Mouse (Mus musculus) intestine, embryonic 14.5 days (tissue): ENCODE measurements at regions not wholly inside any gene's neighbourhood (a gene's known extent, or its start where the extent isn't known, plus 50 kb on each side); places are given as distances from the start of the nearest gene placed in this dataset.

ENCODE experiments used
- ATAC-seq: fragments of 200-750 bp; cut with Nextera tagmentation; replicated peaks from 2 replicates; pipeline ENCODE4 v1.8.0; 2017; ENCODE audit warnings: low read depth, moderate number of reproducible peaks, moderate TSS enrichment, moderate library complexity; ENCODE audit not compliant: low FRiP score, low TSS enrichment
- DNase-seq: peaks from one replicate; pipeline ENCODE4 v3.0.0-alpha.2; 2018; ENCODE audit warnings: low spot score
- H3K27ac ChIP-seq: fragments of 300-500 bp; sonication (generic); 2 replicates; pipeline ENCODE4 v1.5.1; 2014; ENCODE audit warnings: low read depth, mild to moderate bottlenecking, control low read depth
- H3K27me3 ChIP-seq: fragments of 300-500 bp; sonication (generic); replicated peaks from 2 replicates; pipeline ENCODE4 v1.6.1; 2014; ENCODE audit warnings: low read length, control low read depth; ENCODE audit not compliant: control insufficient read depth, insufficient read depth
- H3K36me3 ChIP-seq: fragments of 300-500 bp; sonication (generic); 2 replicates; pipeline ENCODE4 v1.6.1; 2014; ENCODE audit warnings: low read length, control low read depth; ENCODE audit not compliant: control insufficient read depth, insufficient read depth
- H3K4me1 ChIP-seq: fragments of 300-500 bp; sonication (generic); replicated peaks from 2 replicates; pipeline ENCODE4 v1.6.1; 2014; ENCODE audit warnings: low read length, control low read depth, mixed read lengths; ENCODE audit not compliant: control insufficient read depth, insufficient read depth
- H3K4me2 ChIP-seq: fragments of 300-500 bp; sonication (generic); 2 replicates; pipeline ENCODE4 v1.6.1; 2014; ENCODE audit warnings: low read length
- H3K4me3 ChIP-seq: fragments of 300-500 bp; sonication (generic); 2 replicates; pipeline ENCODE4 v1.5.1; 2014; ENCODE audit warnings: low read depth, low read length, control low read depth, mixed read lengths
- H3K9ac ChIP-seq: fragments of 300-500 bp; sonication (generic); 2 replicates; pipeline ENCODE4 v1.6.1; 2014; ENCODE audit warnings: mild to moderate bottlenecking, low read length
- H3K9me3 ChIP-seq: fragments of 300-500 bp; sonication (generic); 2 replicates; pipeline ENCODE4 v1.6.1; 2016; ENCODE audit warnings: low read length, control low read depth; ENCODE audit not compliant: control insufficient read depth
- WGBS: fragments of 180-500 bp; shearing (Covaris S2); extraction: QIAGEN DNeasy Blood & Tissue Kit; methylation state at CpG from one replicate; pipeline ENCODE4 v1.1.7; 2014; 5-methylcytosine and 5-hydroxymethylcytosine counted together

DNA sequence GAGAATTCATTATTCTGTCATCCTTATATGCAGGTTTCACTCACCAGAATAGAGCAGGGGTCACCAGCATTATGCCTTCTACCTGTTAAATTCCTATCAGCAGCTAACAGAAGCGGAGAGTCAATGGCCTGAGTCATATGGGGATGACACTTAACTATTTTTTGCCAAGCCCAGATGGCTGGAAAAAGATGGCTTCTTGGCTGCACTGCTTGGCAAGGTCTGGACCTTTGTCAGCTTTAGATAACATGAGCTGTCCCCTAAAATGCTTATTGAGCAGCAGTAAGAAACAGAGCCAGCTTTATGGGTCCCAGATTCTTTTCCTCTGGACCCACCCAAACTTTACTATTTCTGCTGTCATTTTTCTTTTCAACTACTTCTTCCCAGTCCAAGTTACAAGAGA lies 565.3 kb upstream of the Lmcd1 start:
- no peaks in the 10 kb centered on the region for H3K4me1 ChIP-seq
- DNase-seq = no peak
- ATAC-seq = no peak
- H3K27me3 ChIP-seq = no peaks in the 10 kb centered on the region
- H3K27ac ChIP-seq = no peak overlapping the region
- no peak overlapping the region for H3K4me3 ChIP-seq
- H3K4me2 ChIP-seq = no peak overlapping the region
- WGBS = 73% methylated on average over 1 of the region's 1 CpGs
- no peaks in the 10 kb centered on the region for H3K9me3 ChIP-seq
- H3K9ac ChIP-seq = no peak overlapping the region
- no peaks in the 10 kb centered on the region for H3K36me3 ChIP-seq

DNA sequence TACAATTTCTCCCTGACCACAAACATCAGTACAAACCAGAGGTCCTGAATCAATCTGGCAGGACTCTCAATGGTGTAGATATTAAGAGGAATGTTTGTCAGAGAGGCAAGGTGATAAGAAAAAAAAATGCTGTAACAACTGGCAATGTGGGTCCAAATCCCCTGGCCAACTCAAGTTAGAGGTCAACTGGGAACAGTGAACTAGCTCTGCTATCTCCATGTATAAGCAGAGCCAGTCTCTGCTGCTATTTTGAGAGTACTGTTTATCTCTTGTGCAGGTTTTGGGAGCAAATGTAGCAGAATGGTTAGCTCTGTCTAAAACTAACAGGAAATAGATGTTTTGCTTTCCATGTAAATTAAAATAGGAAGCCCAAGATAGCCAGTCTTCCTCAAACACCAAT lies 547.6 kb upstream of the Lmcd1 start:
- no peak overlapping the region for H3K4me2 ChIP-seq
- no peaks in the 10 kb centered on the region for H3K36me3 ChIP-seq
- no peaks in the 10 kb centered on the region for H3K4me1 ChIP-seq
- DNase-seq = no peak
- no peaks in the 10 kb centered on the region for H3K9me3 ChIP-seq
- no peak overlapping the region for H3K27ac ChIP-seq
- no peaks in the 10 kb centered on the region for H3K27me3 ChIP-seq
- no peak for ATAC-seq
- no peak overlapping the region for H3K9ac ChIP-seq
- no peak overlapping the region for H3K4me3 ChIP-seq

GRCm38 (mm10) chr6:111730381-111730780 lies 543.2 kb upstream of the Lmcd1 start:
- no peaks in the 10 kb centered on the region for H3K27me3 ChIP-seq
- no peak for ATAC-seq
- H3K4me2 ChIP-seq = no peak overlapping the region

GRCm38 (mm10) chr6:111733926-111734325 lies 539.6 kb upstream of the Lmcd1 start:
- H3K4me3 ChIP-seq = no peak overlapping the region
- H3K27ac ChIP-seq = no peak overlapping the region
- H3K27me3 ChIP-seq = no peaks in the 10 kb centered on the region
- ATAC-seq (no peak), DNase-seq (no peak)
- H3K4me1 ChIP-seq = no peaks in the 10 kb centered on the region
- no peaks in the 10 kb centered on the region for H3K9me3 ChIP-seq
- 87% methylated on average over 3 of the region's 3 CpGs for WGBS
- no peaks in the 10 kb centered on the region for H3K36me3 ChIP-seq
- H3K9ac ChIP-seq = no peak overlapping the region
- no peak overlapping the region for H3K4me2 ChIP-seq

More at GRCm38 (mm10) chr6:111730381-111730780, 543.2 kb upstream of the Lmcd1 start:
- H3K9me3 ChIP-seq = no peaks in the 10 kb centered on the region
- no peak overlapping the region for H3K27ac ChIP-seq
- no peaks in the 10 kb centered on the region for H3K4me1 ChIP-seq
- no peak overlapping the region for H3K4me3 ChIP-seq
- DNase-seq = no peak
- H3K36me3 ChIP-seq = no peaks in the 10 kb centered on the region
- H3K9ac ChIP-seq = no peak overlapping the region

GRCm38 (mm10) chr6:111738983-111739382 lies 534.6 kb upstream of the Lmcd1 start:
- Histone ChIP-seq H3K9ac (no peak overlapping the region), H3K4me1 (no peaks in the 10 kb centered on the region), H3K4me2 (no peak overlapping the region), H3K4me3 (no peak overlapping the region), H3K36me3 (no peaks in the 10 kb centered on the region), H3K27ac (no peak overlapping the region), H3K9me3 (no peaks in the 10 kb centered on the region), H3K27me3 (no peaks in the 10 kb centered on the region)
- no peak for ATAC-seq
- no peak for DNase-seq
- WGBS = 89% methylated on average over 1 of the region's 1 CpGs

GRCm38 (mm10) chr6:111781710-111782481 lies 491.7 kb upstream of the Lmcd1 start:
- H3K27ac ChIP-seq = no peak overlapping the region
- no peaks in the 10 kb centered on the region for H3K9me3 ChIP-seq
- no peak for DNase-seq
- H3K4me1 ChIP-seq = no peaks in the 10 kb centered on the region
- no peak overlapping the region for H3K4me3 ChIP-seq
- no peaks in the 10 kb centered on the region for H3K27me3 ChIP-seq
- H3K36me3 ChIP-seq = no peaks in the 10 kb centered on the region
- H3K9ac ChIP-seq = no peak overlapping the region
- 78% methylated on average over 5 of the region's 5 CpGs for WGBS
- ATAC-seq = no peak
- no peak overlapping the region for H3K4me2 ChIP-seq

DNA sequence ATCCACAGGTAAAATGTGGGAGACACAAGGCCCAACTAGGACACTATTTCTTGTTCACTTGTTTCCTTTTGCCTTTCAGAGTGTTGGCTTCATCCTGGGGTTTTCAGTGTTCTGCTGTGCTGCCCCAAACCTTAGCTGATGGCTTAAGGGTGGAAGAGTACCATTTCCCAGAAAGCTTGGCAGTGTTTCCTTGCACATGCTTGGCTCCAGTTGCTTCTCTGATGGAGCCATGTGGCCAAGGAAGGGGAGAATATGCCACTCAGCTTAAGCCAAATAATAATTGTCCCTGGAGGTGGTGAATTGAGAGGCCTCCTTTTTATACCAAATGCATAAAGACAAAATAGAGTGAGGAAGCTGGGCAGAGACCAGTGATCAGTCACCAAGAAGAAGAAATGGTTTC lies 464.9 kb upstream of the Lmcd1 start:
- no peaks in the 10 kb centered on the region for H3K36me3 ChIP-seq
- H3K4me3 ChIP-seq = no peak overlapping the region
- no peak overlapping the region for H3K4me2 ChIP-seq
- H3K9me3 ChIP-seq = no peaks in the 10 kb centered on the region
- H3K27ac ChIP-seq = no peak overlapping the region
- DNase-seq (no peak), ATAC-seq (no peak)
- H3K4me1 ChIP-seq = no peaks in the 10 kb centered on the region
- H3K9ac ChIP-seq = no peak overlapping the region
- H3K27me3 ChIP-seq = no peaks in the 10 kb centered on the region

GRCm38 (mm10) chr6:111813982-111814603 lies 459.5 kb upstream of the Lmcd1 start:
- Histone ChIP-seq H3K4me3 (no peak overlapping the region), H3K9ac (no peak overlapping the region), H3K4me1 (no peaks in the 10 kb centered on the region), H3K4me2 (no peak overlapping the region), H3K27ac (no peak overlapping the region), H3K9me3 (no peaks in the 10 kb centered on the region), H3K27me3 (no peaks in the 10 kb centered on the region), H3K36me3 (no peaks in the 10 kb centered on the region)
- WGBS = 73% methylated on average over 7 of the region's 7 CpGs
- no peak for DNase-seq
- no peak for ATAC-seq

DNA sequence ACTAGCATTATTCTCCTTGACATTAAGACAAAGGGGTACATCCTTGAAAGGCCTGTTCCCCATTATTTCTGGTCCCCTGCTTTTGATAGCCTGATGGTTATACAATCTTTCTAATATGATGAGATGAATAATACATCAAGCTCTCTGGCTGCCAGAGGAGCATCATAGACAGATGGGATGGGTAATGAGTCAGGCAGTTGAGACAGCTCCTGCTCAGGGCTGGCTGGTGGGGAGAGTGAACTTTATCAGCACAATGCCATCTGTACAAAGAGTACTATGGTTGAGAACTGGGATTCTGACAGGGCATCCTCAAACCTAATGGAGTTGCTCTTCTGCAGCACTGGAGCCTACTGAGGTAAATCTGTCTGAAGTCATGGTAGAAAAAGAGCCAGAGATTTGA lies 458.4 kb upstream of the Lmcd1 start:
- ATAC-seq = no peak
- no peaks in the 10 kb centered on the region for H3K27me3 ChIP-seq
- H3K27ac ChIP-seq = no peak overlapping the region
- no peak for DNase-seq
- H3K36me3 ChIP-seq = no peaks in the 10 kb centered on the region
- H3K4me3 ChIP-seq = no peak overlapping the region
- H3K4me1 ChIP-seq = no peaks in the 10 kb centered on the region
- no peaks in the 10 kb centered on the region for H3K9me3 ChIP-seq
- H3K4me2 ChIP-seq = no peak overlapping the region
- H3K9ac ChIP-seq = no peak overlapping the region
